Mouse (Mus musculus): ENCODE measurements around the gene Mal. TPM values are rescaled to one million over a fixed set of nuclear protein-coding genes. Genes with fewer than 3 reads are reported as not detected.
A peak's percentile ranks its signal among the peaks of the same experiment; 100 is the strongest.

The Mal gene
- polyA plus RNA-seq, 1 experiment from 2014 or later: 62.1 TPM

DNA sequence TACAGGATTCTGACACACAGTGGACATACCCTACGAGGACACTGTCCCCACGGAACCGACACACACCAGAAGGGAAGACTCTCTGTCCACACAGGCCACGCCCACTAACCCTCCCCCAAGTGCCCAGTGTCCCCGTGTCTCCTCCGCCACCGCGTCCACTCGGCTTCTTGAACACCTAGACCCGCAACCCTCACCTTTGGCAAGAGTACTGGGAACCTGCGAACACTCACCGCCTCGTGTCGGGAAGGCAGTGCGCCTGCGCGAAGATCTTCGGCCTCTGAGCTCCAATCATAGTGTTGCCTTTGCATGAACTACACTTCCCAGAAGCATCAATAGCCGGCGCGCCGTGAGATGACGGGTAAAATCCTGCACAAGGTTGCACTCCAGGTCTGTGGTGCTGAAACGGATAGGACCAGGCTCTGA, 72.0 kb downstream of the Mal start:
- Histone ChIP-seq H3K9ac (peak overlapping the region; percentile 44; the same call in 1 of the 2 replicates), H3K4me1 (peaks cover 9% of the 10 kb centered on the region; the same call in 1 of the 2 replicates), H3K27me3 (replicated peaks) (no peaks in the 10 kb centered on the region), H3K36me3 (no peaks in the 10 kb centered on the region), H3K4me3 (replicated peaks) (peak overlapping the region; percentile 57), H3K4me2 (peak overlapping the region; percentile 84), H3K9me3 (no peaks in the 10 kb centered on the region), H3K27ac (no peak overlapping the region)
- WGBS: under 1% methylated on average over 24 of the region's 24 CpGs
- peak; percentile 86 for ATAC-seq (ENCODE audit: insufficient read depth, low FRiP score, low read depth)

Other genes with a start within 250 kb of the Mal start
- gene Gpat2, start 231.5 kb downstream of the Mal start, polyA plus RNA-seq (2015; fragmentation: Nextera tagmentation; extraction: Ambion mirVana): 0.15 and 0.30 TPM in 2 replicates
- gene Fahd2a, start 212.1 kb downstream of the Mal start, polyA plus RNA-seq (2015; fragmentation: Nextera tagmentation; extraction: Ambion mirVana): 24.6 and 25.2 TPM in 2 replicates
- 2.5 and 3.0 TPM in 2 replicates for gene Kcnip3, start 134.6 kb downstream of the Mal start, polyA plus RNA-seq (2015; fragmentation: Nextera tagmentation; extraction: Ambion mirVana)
- 10.4 and 11.4 TPM in 2 replicates for gene Prom2, start 115.2 kb downstream of the Mal start, polyA plus RNA-seq (2015; fragmentation: Nextera tagmentation; extraction: Ambion mirVana)
- gene Zfp661, start 69.6 kb downstream of the Mal start, polyA plus RNA-seq (2015; fragmentation: Nextera tagmentation; extraction: Ambion mirVana): 4.0 and 4.3 TPM in 2 replicates
- 127 and 136 TPM in 2 replicates for gene Mrps5, start 69.5 kb downstream of the Mal start, polyA plus RNA-seq (2015; fragmentation: Nextera tagmentation; extraction: Ambion mirVana)
- gene Mall, start 73.2 kb upstream of the Mal start, polyA plus RNA-seq (2015; fragmentation: Nextera tagmentation; extraction: Ambion mirVana): 19.2 and 24.9 TPM in 2 replicates
- 24.9 and 25.0 TPM in 2 replicates for gene Nphp1, start 132.2 kb upstream of the Mal start, polyA plus RNA-seq (2015; fragmentation: Nextera tagmentation; extraction: Ambion mirVana)
- 39.1 and 43.5 TPM in 2 replicates for gene Mtln, start 135.8 kb upstream of the Mal start, polyA plus RNA-seq (2015; fragmentation: Nextera tagmentation; extraction: Ambion mirVana)
- gene Bub1, start 175.2 kb upstream of the Mal start, polyA plus RNA-seq (2015; fragmentation: Nextera tagmentation; extraction: Ambion mirVana): 36.9 and 45.5 TPM in 2 replicates
- gene Acoxl, start 182.2 kb upstream of the Mal start, polyA plus RNA-seq (2015; fragmentation: Nextera tagmentation; extraction: Ambion mirVana): 0.19 and 0.22 TPM in 2 replicates

Data from stomach, embryonic 15.5 days (tissue).